Mouse (Mus musculus) 3134 (cell line): Measurements from ENCODE around the gene Mtf1.
A peak's percentile ranks its signal among the peaks of the same experiment; 100 is the strongest.

ENCODE experiments used
- DNase-seq: peaks from one replicate; pipeline ENCODE4 v3.0.0-alpha.2; 2011; ENCODE audit warnings: low spot score; ENCODE audit not compliant: insufficient read length; ENCODE audit errors: extremely low read depth

The Mtf1 gene

DNA sequence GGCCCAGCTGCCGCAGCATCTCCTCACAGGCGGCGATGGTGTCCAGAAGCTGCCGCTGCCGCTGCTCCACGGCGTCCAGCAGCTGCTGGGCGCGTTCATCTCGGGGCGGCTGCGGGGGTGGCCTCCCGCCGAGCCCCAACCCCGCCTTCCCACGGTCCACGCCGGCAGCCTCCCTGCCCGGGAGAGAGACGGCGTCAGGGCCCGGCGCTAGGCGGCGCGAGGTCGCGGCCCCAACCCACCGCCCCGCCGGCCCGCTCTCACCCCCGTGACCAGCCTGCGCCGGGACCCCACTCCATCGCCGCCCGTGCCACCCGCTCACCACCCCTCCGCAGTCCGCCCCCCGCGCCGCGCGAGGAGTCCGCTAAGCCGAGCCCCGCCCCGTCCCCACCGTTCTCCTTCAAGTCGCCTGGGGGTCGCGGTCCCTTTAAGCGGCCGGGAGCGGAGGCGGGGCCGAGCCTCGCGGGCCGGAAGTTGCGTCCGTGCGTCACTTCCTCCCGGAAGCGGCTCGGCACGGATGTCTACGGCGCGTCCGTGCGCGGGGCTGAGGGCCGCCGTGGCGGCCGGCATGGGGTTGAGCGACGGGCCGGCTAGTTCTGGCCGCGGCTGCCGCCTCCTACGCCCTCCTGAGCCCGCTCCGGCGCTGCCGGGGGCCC, 48.5 kb downstream of the Mtf1 start, which contains the start of gene Yrdc:
Gene Yrdc (plus strand): TSS at position 419 of the 653 bp plus-strand sequence.
- peak; percentile 95 for DNase-seq

DNA sequence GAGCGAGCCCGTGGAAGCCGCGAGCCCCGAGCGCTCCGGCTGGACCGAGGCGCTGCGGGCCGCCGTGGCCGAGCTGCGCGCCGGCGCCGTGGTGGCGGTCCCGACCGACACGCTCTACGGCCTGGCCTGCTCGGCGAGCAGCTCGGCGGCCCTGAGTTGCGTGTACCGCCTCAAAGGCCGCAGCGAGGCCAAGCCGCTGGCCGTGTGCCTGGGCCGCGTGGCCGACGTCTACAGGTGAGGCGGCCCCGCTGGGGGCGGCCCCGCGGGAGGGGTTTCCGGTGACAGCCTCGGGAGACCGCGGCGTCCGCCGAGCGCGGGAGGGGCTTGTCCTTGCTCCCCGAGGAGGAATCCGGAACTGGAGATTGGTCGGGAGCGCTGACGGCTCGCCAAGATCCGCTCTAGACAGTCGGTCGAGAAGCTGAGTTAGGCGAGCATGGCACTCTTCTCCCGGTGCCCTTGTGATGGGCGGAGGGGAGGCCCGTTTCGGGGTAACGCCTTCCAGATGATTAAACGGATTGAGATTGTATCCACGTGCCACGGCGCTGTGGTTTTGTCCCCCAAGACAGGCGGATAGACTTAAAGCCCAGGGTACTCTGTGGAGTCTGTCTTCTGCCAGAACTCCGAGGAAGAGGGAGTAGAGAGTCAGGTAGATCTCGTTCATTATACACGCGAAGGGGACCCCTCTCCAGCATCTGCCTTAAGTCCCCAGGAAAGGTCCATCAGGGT, 49.2 kb downstream of the Mtf1 start, which contains the start of gene 1110065P20Rik:
Gene 1110065P20Rik (minus strand): TSS at position 264 of the 726 bp plus-strand sequence.
- peak; percentile 84 for DNase-seq

DNA sequence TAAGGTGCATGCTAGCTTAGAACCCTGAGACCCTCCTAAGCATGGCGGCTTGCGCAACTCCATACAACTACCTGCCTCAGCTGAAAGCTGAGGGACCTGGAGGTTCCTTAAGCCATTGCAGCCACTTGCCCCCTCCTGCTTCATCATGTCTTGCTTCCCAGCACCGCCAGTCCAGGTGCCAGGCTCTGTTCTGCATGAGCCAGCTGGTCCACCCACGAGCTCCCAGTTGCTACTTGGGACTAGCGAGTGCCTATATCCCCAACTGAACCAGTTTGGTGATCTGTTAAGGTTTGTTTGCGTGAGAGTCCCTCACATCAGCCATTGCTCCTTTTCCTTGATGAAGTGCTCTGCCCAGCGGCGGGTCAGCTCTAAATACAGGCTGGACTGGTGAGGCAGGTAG, 54.4 kb downstream of the Mtf1 start:
- DNase-seq = no peak

DNA sequence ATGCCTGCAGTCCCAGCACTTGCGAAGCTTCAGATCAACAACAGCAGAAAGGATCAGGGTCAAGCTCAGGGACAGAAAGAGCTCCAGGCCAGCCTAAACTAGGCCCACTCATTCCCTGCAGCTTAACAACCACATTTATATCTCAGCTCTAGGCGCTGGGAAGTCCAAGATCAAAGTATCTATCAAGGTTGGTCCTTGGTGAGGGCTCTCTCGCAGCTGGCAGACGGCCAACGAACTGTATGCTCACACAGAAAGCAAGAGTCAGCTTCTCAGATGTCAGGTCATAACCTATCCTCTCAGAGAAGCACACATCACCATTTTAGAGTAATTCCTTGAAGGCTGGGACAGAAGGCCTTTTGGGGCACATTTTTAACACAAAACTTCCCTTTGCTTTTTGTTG, 56.5 kb downstream of the Mtf1 start:
- DNase-seq = no peak

DNA sequence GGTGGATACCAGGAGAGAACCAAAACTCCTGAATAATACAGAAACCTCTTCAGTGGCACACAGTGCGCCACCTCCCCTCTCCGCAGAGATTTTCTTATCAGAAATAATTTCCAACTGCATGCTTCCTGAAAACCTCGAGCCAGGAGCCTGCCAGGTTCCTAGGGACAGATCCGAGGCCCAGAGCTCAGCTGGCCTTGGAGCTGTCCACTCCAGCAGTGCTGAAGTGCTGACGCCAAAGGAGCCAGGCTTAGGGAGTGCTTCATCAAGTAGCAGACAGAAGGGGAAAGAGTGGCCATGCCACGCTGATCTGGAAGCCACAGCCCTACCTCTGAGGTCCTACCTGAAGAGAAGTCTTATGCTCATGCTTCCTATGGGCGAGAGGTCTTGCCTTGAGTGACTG, 58.5 kb downstream of the Mtf1 start:
- no peak for DNase-seq

DNA sequence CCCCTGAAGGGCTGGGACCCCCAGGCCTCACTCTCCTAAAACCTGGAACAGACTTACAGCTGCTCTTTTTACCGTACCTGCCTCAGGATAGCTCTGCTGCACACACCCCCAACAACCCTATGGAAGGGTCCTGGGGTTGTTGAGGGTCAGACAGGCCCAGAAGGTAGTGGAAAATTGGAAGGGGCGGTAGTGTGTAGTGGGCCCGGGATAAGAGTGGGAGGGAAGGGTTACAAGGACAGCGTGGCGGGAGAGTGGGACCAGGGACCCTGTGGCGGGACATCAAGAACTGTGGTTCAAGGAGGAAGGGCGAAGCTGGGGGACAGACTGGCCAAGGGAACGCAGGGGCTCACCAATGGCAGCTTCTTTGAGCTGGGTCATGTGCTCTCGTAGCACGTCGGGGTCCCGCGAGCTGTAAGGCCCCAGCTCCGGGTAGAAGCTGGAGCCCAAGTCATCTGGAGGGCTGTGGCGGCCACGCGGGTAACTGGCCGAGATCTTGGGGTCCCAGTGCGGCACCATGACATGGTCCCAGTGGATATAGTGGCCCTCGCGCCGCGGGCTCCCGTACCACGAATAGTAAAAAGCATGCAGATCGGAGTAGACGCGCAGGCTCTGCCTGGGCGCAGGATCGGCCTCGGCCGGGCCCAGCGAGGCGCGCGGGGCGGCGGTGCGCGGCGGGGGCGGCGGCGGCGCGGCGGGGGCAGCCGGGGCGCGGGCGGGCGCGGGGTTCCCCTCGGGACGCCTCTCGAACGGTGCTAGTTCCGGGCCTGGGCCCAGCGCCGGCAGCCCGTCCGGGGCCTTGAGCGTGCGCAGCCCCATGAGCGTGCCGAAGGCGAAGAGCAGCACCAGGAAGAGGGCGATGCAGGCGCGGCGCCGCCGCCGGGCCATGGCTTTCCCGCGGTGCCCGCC, 59.6 kb downstream of the Mtf1 start, which contains the start of gene Maneal:
Gene Maneal (minus strand): TSS at position 889 of the 906 bp plus-strand sequence.
- no peak for DNase-seq

DNA sequence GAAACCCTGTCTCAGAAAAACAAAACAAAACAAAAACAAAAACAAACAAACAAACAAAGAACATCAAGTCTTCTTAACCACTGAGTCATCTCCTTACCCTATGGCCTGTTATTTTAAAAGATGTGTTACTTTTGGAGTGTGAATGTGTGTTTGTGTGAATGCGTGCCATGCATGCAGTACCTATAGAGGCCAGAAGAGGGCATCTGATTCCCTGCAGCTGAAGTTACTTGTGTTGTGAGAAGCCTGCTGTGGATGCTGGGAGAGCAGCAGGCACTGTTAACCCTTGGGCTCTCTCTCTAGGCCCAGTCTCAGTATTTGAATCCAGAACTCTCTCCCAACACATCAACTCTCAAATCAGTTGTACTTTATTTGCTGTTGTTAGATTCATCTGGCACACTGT, 70.8 kb downstream of the Mtf1 start:
- DNase-seq = no peak

DNA sequence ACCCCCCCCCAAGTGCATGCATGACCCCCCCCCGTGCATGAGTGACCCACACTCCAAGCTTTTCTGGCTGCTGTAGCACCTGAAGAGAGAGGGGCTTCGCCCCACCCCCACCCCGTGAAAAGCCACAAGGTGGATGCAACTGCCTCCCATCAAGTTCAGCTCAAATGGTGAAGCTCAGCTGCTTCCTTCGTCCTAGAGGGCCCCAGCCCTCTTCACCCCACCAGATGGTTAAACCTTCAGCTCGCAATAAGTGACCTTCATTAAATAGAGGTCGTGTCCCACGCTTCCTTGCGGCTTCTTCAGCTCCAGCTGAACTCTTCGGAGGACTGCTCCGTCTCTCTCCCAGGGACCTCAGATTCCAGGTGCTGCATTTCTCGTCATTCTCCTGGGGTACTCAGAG, 78.7 kb downstream of the Mtf1 start, which contains the start of gene Epha10:
Gene Epha10 (plus strand): TSS at position 301 of the 400 bp plus-strand sequence.
- DNase-seq = no peak

DNA sequence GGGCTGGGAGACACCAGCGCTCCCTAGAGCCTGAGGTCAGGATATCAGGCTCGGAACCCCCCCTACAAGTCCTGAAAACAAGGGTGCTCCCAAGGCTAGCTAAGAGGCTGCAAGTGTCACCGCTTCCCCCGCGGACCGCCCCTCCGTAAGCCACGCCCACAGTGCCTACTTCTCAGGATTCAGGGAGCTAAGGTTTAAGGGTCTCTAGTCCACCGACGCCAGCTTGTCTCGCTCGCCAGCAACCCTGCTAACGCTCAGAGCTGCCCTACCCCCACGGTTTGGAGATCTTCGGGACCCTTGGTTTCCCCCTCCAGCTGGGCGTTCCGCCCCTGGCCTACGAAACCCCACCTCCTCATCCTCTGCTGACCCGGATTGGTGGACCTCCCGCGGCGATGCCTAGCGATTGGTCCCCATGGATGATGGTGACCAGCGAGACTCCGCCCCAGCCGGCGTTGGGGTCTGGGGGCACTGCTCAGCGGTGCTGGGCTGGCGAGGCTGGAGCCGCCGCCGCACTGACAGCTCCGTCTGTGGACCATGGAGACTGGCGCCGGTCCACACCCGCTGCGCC, 79.5 kb downstream of the Mtf1 start:
- no peak for DNase-seq

DNA sequence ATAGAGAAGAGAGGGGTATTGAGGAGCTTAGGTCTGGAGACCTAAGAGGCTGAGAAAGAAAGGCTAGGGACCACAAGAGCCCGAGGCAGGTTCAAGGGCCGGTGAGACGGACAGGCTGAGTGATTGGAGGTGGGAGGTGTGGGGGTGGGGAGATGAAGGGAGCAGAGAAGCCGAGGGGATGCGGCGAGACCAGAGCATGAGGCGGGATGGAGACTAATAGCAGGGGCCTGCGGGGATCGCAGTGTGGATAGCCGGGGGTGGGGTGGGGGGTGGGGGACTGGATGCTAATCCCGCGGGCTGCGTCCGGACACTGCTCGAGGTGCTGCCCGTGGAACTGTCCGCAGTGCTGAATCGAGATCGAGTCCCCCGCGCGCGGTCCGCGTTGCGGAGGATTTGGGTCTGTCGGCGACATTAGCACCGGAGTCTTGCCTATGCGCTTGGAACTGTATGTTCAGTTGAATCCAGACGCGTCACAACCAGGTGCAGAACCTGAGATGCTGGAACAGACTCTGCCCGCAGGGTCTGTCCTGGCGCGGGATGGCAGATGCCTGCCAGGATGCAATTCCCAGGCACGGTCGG, 80.3 kb downstream of the Mtf1 start:
- no peak for DNase-seq

DNA sequence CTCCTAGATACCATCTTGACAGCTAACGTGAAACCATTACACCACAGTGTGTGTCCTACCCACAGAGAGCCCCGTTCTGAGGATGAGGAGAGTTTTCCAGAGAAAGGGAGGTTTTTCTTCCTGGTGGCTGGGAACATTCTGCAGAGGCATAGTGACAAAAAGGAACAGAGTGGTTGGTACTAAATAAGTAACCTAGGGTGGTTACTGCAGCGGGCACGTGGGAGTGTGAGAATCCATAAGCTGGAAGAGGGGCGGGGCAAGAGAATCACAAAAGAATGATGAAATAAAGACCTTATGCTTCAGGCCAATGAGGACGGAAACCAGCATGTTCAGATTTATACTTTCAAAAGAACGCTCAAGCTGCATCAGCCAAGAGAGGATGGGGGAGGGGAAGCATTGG, 86.8 kb downstream of the Mtf1 start:
- DNase-seq = no peak

DNA sequence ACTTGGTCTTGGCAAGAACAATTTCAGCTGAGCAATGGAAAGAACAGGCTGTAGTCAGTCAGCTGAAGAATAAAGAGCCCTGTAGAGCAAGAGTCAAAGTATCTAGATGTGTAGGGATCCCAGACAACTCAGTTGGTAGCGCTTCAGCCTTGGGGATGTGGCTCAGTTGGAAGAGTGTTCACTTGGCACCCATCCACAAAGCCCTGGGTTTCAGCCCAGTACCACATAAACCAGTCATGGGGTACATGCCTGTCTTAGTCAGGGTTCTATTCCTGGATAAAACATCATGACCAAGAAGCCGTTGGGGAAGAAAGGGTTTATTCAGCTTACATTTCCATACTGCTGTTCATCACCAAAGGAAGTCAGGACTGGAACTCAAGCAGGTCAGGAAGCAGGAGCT, 88.0 kb downstream of the Mtf1 start:
- no peak for DNase-seq

DNA sequence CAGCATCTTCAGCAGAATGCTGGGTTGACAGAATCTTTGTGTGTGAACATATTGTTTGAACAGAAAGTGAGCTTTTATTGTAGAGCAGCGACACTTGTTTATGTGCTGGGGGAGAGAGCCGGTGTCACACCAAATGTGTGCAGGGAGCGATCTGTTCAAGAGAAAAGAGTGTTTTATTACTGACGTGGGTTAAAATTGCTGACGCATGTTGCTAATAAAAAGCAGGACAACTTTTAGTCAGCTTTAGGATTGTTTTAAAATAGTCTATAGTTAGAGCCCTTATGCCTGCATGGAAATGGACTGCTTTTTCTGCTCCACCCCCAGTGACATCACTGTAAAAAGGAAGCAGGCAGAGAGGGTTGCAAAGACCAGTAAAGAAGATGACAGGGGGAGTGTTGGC, 88.9 kb downstream of the Mtf1 start:
- no peak for DNase-seq

DNA sequence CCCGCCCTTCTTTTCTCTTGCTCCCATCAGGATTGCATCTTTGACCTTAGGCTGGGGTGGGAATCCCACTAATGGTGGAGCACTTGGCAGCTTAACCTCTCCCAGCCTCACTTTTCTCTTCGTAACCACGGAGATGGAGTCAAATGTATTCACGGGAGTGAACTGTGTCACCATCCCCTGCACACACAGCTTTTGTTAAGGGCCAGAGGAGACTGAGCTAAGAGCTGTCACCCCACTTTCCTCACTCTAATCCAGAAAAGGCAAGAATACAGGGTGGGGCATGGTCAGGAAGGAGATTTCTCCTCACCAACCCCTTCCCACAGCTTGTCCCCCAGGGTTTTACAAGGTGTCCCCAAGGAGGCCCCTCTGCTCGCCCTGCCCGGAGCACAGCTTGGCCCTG, 91.9 kb downstream of the Mtf1 start:
- no peak for DNase-seq

DNA sequence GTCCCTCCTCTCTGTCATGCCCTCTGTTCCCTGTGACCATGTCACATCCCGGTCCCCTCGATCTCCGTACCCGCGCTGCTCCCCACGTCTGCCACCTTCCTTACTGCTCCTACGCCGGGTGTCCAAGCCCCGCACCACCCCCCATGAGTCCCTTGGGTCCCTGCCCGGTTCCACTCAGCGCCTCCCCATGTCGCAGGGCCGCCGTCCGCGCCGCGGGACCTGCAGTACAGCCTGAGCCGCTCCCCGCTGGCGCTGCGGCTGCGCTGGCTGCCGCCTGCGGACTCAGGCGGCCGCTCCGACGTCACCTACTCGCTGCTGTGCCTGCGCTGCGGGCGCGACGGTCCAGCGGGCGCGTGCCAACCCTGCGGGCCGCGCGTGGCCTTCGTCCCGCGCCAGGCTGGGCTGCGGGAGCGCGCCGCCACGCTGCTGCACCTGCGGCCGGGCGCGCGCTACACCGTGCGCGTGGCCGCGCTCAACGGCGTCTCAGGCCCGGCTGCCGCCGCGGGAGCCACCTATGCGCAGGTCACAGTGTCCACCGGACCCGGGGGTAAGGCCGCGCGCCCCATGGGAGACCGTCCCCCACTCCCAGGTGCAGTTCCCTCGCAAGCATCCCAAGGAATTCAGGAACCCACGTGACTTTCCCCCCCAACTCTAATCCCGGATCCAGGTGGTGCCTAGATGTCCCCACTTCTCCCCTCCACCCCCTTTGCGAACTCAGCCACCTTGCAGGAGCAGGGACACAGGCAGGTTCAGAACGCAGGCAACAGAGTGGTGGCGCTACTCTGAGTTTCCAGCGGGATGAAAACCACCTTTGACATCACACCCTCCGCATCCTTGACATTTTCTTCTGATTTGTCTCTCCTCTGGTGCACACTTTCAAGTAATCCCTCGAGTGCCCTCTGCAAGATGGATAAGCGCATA, 92.9 kb downstream of the Mtf1 start:
- no peak for DNase-seq

DNA sequence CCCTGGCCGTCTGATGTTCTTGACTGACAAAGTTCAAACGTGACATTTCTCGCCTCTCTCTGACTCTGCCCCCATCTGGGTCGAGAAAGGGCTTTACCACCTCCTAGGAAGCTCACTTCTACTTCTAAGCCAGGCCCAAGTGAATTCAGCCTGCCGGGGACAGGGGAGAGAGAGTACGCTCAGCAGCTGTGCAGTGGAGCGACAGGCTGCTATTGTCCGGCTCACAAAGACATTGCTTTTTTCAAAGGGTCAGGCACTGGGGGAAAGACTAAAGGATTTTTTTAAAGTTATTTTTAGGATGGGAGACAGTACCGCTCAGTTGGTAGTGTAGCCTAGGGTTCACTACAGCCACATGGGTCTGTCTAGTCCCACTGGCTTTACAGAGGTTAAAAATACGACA, 96.5 kb downstream of the Mtf1 start:
- DNase-seq = no peak
